Mouse (Mus musculus) liver, postnatal 0 days (tissue): ENCODE results near the gene Rsph3a.

Source experiments
- CTCF ChIP-seq: sonication (generic); IDR thresholded peaks from 2 replicates; pipeline ENCODE4 v1.5.1; 2016; ENCODE audit warnings: antibody characterized with exemption, low read depth
- EP300 ChIP-seq: IDR thresholded peaks from 2 replicates; pipeline ENCODE4 v1.6.1; 2016; ENCODE audit warnings: antibody characterized with exemption, low read depth, mild to moderate bottlenecking

DNA sequence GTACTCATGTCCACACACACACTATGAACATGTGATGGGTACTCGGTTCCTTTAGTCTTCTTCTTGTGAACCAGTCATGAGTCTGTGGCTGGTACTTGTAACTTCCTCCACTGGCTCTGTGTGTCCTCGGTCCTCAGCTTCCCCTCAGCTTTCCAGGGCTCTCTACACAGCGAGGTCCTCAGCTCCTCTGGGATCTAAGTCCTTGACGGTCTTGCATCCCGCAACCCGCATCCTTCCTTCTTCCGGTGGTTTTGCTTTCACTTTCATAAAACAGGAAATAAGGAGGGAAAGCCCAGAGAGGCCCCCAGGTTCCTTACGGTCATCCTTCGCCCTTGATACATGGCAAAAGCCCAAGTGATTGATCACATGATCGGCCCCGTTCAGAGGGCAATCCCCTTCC, 48.3 kb upstream of the Rsph3a start:
- TF ChIP-seq CTCF = no peak
- TF ChIP-seq EP300 = no peak
